Mouse (Mus musculus) ES-E14 (cell line): ENCODE data around the gene Fnbp1. TPM values are rescaled to one million over a fixed set of nuclear protein-coding genes. Genes with fewer than 3 reads are reported as not detected.

Experiments
- DNase-seq: peaks from one replicate; pipeline ENCODE4 v3.0.0-alpha.2; 2013; ENCODE audit warnings: low read depth, low spot score
- H3K27ac ChIP-seq: 2 replicates; pipeline ENCODE4 v1.5.1; 2012; ENCODE audit warnings: low read depth, mild to moderate bottlenecking, low read length, moderate library complexity, mixed read lengths; ENCODE audit not compliant: poor library complexity, insufficient read depth, severe bottlenecking
- H3K36me3 ChIP-seq: 2 replicates; pipeline ENCODE4 v1.6.1; 2012; ENCODE audit warnings: mild to moderate bottlenecking, low read length, moderate library complexity, mixed read lengths; ENCODE audit not compliant: control insufficient read depth, poor library complexity, insufficient read depth, severe bottlenecking
- H3K4me1 ChIP-seq, 2 experiments: fragments of 150-350 bp in 1 of 2; sonication (generic) in 1 of 2; 2 replicates each; pipeline ENCODE4 v1.6.1; 2012; ENCODE audit warnings: low read length in 2 of 2, mild to moderate bottlenecking in 1 of 2, mixed read lengths in 1 of 2; ENCODE audit not compliant: control insufficient read depth in 2 of 2, insufficient read depth in 2 of 2, poor library complexity in 1 of 2
- H3K4me3 ChIP-seq, 2 experiments: fragments of 150-350 bp in 1 of 2; sonication (generic) in 1 of 2; 2 replicates each; pipeline ENCODE4 v1.5.1; 2012; ENCODE audit warnings: low read length in 2 of 2, low read depth in 1 of 2, mild to moderate bottlenecking in 1 of 2, mixed read lengths in 1 of 2; ENCODE audit not compliant: insufficient read depth in 1 of 2, poor library complexity in 1 of 2, severe bottlenecking in 1 of 2
- H3K9ac ChIP-seq: 2 replicates; pipeline ENCODE4 v1.6.1; 2012; ENCODE audit warnings: low read depth, mild to moderate bottlenecking, low read length, mixed read lengths; ENCODE audit not compliant: poor library complexity, insufficient read depth, severe bottlenecking
- H3K9me3 ChIP-seq: fragments of 150-350 bp; sonication (generic); 2 replicates; pipeline ENCODE4 v1.6.1; 2012; ENCODE audit warnings: low read depth, mild to moderate bottlenecking, low read length; ENCODE audit not compliant: control insufficient read depth, insufficient read depth
- CHD2 ChIP-seq: IDR thresholded peaks from 2 replicates; pipeline ENCODE4 v1.6.1; 2014; ENCODE audit warnings: mild to moderate bottlenecking, low read depth, low read length, inconsistent platforms
- HCFC1 ChIP-seq: IDR thresholded peaks from 2 replicates; pipeline ENCODE4 v1.6.1; 2012; ENCODE audit warnings: low read length, inconsistent platforms, borderline replicate concordance; ENCODE audit not compliant: insufficient read depth
- MAFK ChIP-seq: IDR thresholded peaks from 2 replicates; pipeline ENCODE4 v1.6.1; 2014; ENCODE audit warnings: mild to moderate bottlenecking, low read depth, low read length, inconsistent platforms; ENCODE audit not compliant: insufficient read depth
- ZC3H11A ChIP-seq: IDR thresholded peaks from 2 replicates; pipeline ENCODE4 v1.6.1; 2012; ENCODE audit warnings: low read depth, mild to moderate bottlenecking, inconsistent platforms, low read length, borderline replicate concordance
- ZNF384 ChIP-seq: IDR thresholded peaks from 2 replicates; pipeline ENCODE4 v1.6.1; 2012; ENCODE audit warnings: low read depth, low read length, inconsistent platforms
- in situ Hi-C, 2 experiments: fragments of 600-800 bp; cut with MboI; formaldehyde crosslinking; loops; one replicate each; pipeline ENCODE4 v1.15.1; 2025; ENCODE audit warnings: low sequenced_read_pairs in 2 of 2, inconsistent platforms in 1 of 2; ENCODE audit not compliant: unreplicated experiment in 2 of 2
- total RNA-seq: library from RNA; depleted of rRNA; stranded (reverse); fragments of 300-350 nt; gene quantifications from 2 replicates; pipeline ENCODE4 v1.2.3, GENCODE M21; 2012

The Fnbp1 gene
- total RNA-seq, 1 experiment, result 16.5 TPM

DNA sequence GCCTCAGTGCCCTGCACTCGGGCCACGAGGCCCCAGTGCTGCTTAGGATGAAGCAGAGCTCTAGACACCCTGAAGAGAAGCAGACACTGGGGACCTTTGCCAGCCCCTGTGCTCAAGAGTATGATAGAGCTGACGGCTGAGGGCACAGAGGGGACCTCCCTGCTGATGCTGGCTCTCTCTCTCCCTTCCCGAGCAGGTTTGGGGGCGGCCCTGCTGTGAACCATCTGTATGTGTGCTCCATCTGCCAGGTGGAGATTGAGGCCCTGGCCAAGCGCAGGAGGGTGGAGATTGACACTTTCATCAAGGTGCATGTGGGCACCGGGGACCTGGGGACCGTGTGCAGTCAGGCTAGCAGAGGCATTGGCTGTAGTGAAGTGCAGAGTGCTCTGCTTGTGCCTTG, 123.3 kb downstream of the Fnbp1 start:
- H3K9me3 ChIP-seq, result no peaks in the 10 kb centered on the region
- DNase-seq, result no peak
- TF ChIP-seq ZNF384 (no peak), ZC3H11A (no peak), HCFC1 (no peak), MAFK (no peak), CHD2 (no peak)
- H3K27ac ChIP-seq, result no peak overlapping the region
- H3K36me3 ChIP-seq, result no peaks in the 10 kb centered on the region
- no peak overlapping the region for H3K9ac ChIP-seq
- H3K4me1 ChIP-seq, result no peaks in the 10 kb centered on the region
- in situ Hi-C loops, result no loop called here
- no peak overlapping the region for H3K4me3 ChIP-seq

DNA sequence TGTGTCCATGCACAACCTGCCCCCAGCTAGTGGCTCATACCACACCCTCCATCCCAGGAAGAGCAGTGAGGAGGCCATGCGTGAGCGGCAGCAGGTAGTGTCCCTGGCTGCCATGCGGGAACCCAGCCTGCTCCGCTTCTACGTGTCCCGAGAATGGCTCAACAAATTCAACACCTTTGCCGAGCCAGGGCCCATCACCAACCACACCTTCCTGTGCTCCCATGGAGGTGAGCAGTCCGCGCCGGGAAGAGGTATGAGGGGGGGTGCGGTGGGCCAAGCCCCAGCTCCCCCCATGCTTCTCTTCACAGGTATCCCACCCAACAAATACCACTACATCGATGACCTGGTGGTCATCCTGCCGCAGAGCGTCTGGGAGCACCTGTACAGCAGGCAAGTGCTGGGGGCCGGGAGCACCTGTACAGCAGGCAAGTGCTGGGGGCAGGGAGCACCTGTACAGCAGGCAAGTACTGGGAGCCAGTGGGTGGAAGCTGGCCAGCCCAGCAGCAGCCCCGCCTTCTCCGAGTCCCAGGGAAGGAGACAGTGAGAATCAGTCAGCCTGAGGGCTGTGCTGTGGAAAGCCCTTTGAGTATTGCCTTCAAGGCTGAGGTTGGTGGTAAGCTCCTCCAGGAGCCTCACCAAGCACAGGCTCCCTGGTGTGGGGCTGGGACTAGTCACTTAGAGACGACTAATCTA, 124.0 kb downstream of the Fnbp1 start:
- no peak overlapping the region for H3K4me3 ChIP-seq
- no peak overlapping the region for H3K9ac ChIP-seq
- H3K4me1 ChIP-seq, result no peaks in the 10 kb centered on the region; a peak in 1 of 4 replicates
- in situ Hi-C loops, result no loop called here
- no peak overlapping the region for H3K27ac ChIP-seq
- TF ChIP-seq HCFC1, result no peak
- TF ChIP-seq MAFK, result no peak
- TF ChIP-seq CHD2, result no peak
- TF ChIP-seq ZNF384, result no peak
- TF ChIP-seq ZC3H11A, result no peak
- H3K36me3 ChIP-seq, result no peaks in the 10 kb centered on the region
- DNase-seq, result no peak
- H3K9me3 ChIP-seq, result no peaks in the 10 kb centered on the region

DNA sequence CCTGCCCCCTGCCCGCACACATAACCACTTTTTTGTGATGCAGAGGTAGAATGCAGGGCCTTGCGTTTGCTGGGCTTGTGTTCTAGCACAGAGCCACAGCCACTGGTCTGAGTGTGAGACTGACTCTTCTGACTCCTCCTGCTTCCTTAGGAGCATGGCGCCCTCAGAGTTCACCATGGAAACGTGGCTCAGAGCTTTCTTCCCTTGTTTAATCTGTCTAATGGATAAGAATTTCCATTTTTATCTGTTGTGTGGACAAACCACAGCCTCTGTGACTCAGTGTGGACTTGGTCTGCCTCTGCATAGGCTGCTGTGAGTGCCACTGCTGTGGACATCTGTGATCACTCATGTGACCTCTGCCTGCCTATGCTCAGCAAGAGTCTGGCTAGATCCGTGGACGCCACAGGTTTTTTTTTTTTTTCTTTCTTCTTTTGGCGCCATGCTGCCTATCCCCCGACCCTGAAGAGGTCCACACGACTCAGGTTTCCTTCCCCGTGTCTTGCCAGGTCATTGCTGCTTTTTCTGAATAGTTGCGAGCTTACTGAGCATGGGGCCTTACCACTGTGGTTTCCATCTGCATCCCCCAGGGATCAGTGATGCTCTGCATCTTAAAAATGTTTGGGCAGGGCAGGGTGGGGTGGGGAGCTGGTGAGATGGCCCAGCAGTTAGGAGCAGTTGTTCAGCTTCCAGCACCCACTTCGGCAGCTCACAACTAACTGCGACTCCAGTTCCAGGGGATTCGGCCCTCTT, 128.3 kb downstream of the Fnbp1 start:
- no peak for TF ChIP-seq ZC3H11A
- TF ChIP-seq MAFK, result no peak
- TF ChIP-seq ZNF384, result no peak
- TF ChIP-seq CHD2, result no peak
- TF ChIP-seq HCFC1, result no peak
- in situ Hi-C loops, result no loop called here
- no peaks in the 10 kb centered on the region for H3K9me3 ChIP-seq
- no peak for DNase-seq
- H3K27ac ChIP-seq, result no peak overlapping the region
- H3K9ac ChIP-seq, result no peak overlapping the region
- no peaks in the 10 kb centered on the region for H3K36me3 ChIP-seq
- H3K4me3 ChIP-seq, result no peak overlapping the region
- H3K4me1 ChIP-seq, result no peaks in the 10 kb centered on the region; a peak in 1 of 4 replicates

DNA sequence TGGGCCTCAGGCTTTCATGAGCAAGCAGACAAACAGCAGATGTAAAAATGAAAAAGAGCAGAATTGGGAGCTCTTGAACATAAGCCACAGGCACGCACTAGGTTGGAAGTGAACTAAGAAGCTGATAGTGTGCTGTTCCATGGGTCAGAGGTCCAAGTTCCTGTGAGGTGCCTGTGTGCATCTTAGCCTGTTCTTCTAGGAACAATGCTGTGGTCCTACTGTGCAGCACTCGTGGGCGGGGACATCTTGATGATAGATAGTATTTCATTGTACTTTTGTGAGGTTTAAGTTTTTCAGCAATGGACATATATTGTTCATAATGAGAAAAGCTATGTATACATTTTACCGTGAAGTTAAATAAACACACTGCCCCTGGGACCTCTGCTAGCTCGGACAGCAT, 134.6 kb downstream of the Fnbp1 start:
- in situ Hi-C loops, result no loop called here
- H3K9ac ChIP-seq, result no peak overlapping the region
- no peaks in the 10 kb centered on the region for H3K36me3 ChIP-seq
- no peak overlapping the region for H3K27ac ChIP-seq
- no peak overlapping the region for H3K4me3 ChIP-seq
- no peak for DNase-seq
- no peaks in the 10 kb centered on the region for H3K9me3 ChIP-seq
- no peak for TF ChIP-seq ZC3H11A
- no peak for TF ChIP-seq HCFC1
- TF ChIP-seq ZNF384, result no peak
- TF ChIP-seq MAFK, result no peak
- TF ChIP-seq CHD2, result no peak
- H3K4me1 ChIP-seq, result peaks cover 0 to 2% of the 10 kb centered on the region in 2 experiments; a peak in 1 of 4 replicates
